Mouse (Mus musculus) stomach, postnatal 0 days (tissue): ENCODE results near the gene Nelfb.

Experiments used
- CTCF ChIP-seq: IDR thresholded peaks from 2 replicates; pipeline ENCODE4 v1.5.1; 2016; ENCODE audit warnings: antibody characterized with exemption, low read depth, mild to moderate bottlenecking, moderate library complexity
- EP300 ChIP-seq: optimal IDR thresholded peaks from 2 replicates; pipeline ENCODE3; 2016; ENCODE audit warnings: antibody characterized with exemption

DNA sequence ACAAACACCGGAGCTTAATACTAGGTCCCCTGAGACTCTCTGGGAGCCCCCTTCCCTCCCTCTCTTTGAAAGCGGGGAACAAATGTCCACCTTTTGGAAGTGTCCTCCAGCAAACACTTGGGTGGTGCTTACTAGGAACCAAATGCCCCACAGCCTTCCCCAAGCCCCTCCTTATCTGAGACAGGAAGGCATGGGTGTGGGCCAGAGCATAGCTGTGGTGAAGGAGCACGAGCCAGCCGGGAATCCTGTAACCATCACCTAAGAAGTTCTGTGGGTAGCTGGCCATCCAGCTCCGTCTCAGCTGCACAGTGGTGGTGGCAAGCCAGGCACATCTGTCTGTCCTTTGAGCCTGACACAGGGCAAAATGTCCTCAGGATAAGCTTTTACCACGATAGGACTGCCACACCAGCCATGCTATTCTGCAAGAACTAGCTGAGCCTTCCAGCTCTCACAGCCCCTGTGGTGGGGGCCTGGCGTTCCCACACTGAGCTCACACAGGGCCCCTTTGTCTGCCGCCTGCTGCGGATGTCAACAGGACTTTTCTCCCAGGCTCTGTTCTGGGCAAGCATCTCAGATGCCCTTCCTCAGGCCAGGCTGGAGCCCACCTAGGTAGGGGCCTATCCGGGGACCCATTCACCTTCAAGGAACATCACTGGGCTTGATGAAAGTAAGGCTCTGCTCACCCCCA, 32.9 kb downstream of the Nelfb start:
- TF ChIP-seq CTCF (no peak), EP300 (no peak)
